Mouse (Mus musculus) olfactory bulb, adult 2 months (tissue): ENCODE data around the gene Rpusd2.
A peak's percentile ranks its signal among the peaks of the same experiment; 100 is the strongest.

Source experiments
- CTCF ChIP-seq: fragments of 200-500 bp; IDR thresholded peaks from 2 replicates; pipeline ENCODE4 v1.5.1; 2012; ENCODE audit warnings: low read depth, mild to moderate bottlenecking, low read length, moderate library complexity; ENCODE audit not compliant: insufficient read depth
- POLR2A ChIP-seq: fragments of 200-500 bp; IDR thresholded peaks from 2 replicates; pipeline ENCODE4 v1.6.1; 2012; ENCODE audit warnings: mild to moderate bottlenecking, low read depth, low read length, moderate library complexity; ENCODE audit not compliant: insufficient read depth

- TF ChIP-seq CTCF (no peak), POLR2A (peak; percentile 35; the same call in 1 of the 2 replicates)
Observed at GRCm38 (mm10) chr2:119028941-119029551, 5.5 kb upstream of the Rpusd2 start, which contains the start of gene Ccdc32.
